Mouse (Mus musculus) layer of hippocampus, adult 8-10 months (tissue): ENCODE measurements at regions not wholly inside any gene's neighbourhood (a gene's known extent, or its start where the extent isn't known, plus 50 kb on each side); places are given as distances from the start of the nearest gene placed in this dataset.

ENCODE experiments used
- DNase-seq, 2 experiments: peaks; one replicate each; pipeline ENCODE4 v3.0.0; 2022; ENCODE audit warnings: low spot score in 2 of 2

DNA sequence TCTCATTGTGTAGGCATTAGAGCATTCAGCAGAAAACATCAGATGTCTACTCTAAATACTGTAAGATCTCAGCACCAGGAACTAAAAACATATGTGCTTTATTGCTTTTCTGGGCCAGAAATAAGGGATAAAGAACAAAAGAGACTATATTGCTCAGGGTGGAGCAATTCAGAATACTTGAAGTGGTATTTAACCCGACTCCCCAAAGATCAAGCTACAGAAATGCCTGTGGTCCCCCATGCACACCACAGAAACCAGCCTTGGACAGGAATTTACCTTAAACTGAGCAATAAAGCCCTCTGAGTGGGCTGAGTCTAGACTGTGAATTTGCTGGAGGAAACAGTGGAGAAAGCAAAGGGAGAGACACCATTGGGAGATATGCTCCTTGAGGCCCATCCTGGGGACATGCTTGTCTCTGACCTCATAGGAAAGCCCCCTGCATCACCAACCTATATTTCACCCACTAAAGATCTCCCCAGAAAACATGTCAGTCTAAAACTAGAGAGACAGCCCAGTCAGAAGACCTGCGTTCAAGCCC, 197.3 kb upstream of the 4930412O13Rik start:
- DNase-seq = no peak

DNA sequence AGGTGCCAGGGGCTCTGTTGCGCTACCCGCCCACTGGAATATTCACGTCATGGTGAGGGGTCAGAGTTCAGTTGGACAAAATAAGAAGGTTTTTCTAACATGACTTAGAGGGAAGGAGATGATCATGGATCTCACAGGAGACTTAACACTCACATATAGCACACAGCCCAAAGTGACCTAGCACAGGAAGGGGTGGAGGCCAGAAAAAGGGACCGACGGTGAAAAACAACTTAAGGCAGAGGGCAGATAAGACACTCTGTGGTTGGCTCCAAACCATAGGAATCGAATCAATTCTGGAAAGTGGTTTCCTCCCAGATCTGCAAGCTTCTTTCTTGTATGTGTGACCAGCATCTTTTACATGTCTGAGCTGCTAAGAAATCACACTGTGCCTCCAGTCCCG, 192.9 kb upstream of the 4930412O13Rik start:
- no peak for DNase-seq

DNA sequence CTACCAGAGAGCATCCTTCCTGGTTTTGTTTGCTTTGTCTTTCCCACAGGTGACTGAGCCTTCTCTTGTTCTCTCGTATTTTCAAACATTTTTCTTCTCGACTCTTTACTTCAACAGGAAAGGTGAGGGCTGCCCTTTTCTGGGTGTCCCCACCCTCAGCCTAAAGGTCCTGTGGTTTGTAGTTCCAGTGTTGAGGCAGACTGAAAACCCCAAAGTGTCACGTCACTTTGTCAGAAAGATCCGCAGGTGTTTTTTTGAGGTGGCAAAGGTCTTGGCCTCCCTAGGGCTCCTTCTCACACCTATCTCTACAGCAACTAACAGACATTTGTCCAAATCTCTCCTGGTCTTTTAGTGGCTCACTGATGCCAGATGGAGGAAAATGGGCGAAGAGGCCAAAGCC, 191.5 kb upstream of the 4930412O13Rik start:
- DNase-seq = no peak

DNA sequence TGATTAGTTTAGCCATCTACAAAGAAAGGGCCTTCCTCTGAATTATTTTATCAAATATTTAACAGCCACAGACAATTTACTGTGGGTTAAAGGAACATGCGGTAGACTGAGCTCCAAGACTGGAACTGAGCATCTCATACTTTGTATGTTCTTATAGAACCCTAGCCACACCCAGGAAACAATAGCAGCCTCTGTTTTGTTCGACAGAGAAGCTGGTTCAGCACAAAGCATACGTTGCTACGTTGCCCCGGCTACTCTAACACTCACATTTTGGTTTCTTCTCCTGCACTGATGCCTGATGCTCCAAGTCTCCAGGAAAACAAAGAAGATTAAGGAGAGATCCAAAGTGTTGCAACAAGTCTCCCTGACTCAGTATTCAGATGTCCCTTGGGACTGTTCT, 189.5 kb upstream of the 4930412O13Rik start:
- DNase-seq = no peak

DNA sequence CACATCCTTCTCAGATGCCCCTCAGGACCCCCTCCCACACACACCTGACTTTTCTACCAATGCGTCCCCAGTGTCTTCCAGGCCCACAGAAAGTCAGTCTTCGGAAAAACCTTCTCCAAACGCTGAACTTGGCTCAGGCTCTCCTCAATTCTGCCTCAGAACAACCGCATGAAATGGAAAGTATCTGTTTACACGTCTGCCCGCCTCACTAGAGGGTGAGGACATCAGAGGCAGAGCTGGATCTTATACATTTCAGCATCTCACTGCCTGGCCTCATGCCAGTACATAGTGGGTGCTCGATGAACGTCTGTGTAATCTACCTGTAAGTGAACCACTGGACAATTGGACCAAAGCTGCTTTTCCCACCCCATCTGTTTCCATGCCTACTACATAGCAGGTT, 189.1 kb upstream of the 4930412O13Rik start:
- no peak for DNase-seq

DNA sequence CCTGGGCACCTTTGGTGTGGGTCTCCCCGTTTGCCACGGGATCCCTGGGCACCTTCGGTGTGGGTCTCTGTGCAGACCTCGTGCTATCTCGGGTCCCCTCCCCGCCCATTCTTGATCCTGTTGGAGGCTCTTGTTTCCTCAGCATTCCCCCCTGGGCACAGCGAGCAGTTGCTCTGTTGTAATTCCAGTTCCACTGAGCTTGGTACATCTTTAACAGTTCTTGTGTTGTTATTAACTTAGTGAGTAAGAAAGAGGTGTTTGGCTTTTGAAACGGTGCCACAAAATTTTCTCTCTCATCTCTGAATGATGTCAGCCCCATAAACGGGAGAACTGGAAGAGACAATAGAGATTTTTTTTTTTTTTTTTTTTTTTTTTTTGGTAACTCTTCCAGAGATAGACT, 187.7 kb upstream of the 4930412O13Rik start:
- no peak for DNase-seq

DNA sequence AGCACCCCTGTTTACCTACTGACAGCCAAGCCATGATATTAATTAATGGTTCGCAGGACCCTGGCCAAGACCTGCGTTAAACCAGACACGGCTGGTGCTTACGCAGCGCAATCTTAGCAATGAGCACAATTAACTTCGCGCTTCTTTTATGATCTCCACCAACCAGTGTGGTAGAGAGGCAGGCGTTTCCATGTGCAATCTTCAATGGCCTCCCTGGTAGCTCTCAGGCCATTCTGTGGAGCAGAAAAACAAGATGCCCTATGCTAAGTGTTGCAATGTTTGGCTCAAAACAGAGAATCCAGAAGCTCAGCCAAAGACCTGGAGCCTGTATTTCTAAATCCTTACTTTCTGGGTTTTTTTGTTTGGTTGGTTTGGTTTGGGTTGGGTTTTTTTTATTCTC, 186.9 kb upstream of the 4930412O13Rik start:
- DNase-seq = no peak

DNA sequence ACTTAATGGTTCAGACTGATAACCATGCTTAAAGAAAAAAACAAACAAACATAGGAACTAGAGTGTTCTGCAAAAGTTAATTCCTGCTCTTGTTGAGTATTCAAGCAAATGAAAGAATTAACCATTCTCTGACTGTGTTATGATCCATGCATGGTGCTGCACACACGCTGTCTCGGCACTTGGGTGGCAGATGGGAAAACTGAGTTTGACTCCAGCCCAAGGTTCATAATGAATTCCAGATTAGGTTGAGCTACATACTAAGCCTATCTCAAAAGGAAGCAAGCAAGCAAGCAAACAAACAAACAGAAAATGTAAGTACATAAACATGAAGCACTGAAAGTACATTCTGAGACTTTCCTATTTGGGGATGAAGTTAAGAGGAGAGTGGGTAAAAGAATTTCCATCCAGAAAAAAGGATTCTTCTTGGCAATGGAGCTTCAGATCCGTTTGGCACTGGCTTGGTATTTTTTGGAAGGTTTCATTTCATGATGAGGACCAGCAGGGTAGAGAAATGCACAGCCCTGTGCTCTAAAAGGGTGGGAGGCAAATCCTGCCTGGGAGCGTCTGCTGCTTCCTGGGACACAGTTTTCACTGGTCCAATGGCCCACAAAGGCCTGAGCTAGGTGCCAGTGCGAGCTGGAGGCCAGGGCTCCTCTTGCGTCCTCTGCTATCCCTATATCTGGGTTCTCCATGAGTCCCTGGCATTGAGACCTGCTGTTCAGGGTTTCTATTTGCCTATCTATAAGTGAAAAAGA, 183.3 kb upstream of the 4930412O13Rik start:
- DNase-seq = no peak

DNA sequence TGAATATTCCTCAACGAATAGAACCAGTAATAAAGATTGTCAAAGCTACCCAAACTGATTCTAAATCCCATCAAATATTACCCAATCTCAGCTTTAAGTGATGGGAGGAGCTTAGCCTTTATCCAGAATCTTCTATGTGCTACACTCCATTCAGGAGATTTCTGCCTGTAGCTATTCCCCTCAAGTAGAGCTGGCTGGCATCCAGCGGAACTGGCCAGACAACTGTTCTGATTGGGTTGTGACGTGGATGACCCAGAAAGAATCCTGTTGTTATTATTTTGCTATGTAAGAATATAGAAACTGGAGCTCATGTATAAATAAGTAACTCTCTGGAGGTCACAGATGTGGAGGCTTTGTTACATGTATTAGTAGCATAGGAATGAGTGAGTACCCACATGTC, 176.8 kb upstream of the 4930412O13Rik start:
- DNase-seq = no peak

DNA sequence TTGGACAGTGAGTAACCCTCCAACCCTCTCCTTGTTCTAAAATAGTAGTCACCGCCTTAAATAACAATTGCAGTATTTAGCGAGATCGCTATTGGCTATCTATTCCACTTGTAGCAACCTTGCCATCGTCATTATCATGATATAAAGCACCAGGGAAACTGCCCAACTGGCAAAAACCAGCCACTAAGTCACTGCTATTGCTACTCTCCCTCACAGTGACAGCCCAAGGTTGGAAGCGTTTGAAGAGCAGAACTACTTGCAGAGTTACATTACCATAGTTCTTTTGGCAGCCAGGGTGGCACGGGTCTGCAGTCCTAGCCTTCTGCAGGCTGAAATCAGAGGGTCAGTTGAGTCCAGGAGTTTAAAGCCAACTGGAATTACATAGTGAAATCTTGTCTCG, 171.6 kb upstream of the 4930412O13Rik start:
- DNase-seq = no peak

DNA sequence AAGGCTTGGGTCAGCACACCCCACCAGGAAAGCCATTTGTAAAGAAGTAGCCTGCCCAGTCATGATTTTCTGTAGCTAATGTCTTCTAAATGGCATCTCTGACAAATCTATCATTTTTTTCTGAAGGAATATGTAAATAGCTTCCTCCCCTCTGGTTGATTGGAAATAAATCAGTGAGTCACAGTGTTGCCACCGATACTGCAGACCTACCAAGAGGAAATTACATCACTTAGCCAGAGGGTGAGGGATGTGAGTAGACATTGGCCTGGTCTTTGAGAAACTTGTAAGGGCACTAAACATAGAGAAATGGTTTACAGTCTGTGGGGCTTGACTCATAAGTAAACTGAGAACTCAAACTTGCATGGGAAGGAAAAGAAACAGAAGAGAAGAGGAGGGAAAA, 163.1 kb upstream of the 4930412O13Rik start:
- no peak for DNase-seq

DNA sequence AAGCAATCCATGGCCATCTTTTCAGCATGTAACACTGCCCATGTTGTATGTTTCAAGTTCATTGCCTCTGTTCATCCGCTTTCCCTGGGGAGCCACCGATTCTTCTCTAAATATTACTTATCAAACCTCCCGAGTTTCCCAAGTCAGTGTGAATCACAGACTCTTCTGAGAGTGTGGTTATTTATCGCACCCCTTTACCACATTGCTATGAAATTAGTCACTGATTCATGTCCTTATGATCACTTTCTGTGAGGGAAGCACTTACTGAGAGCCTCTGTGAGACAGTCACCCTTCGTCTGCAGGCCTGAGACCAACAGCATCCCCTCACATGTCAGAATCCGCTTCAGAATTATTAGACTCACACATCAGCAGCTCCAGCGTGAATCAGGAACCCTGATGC, 147.8 kb upstream of the 4930412O13Rik start:
- no peak for DNase-seq

DNA sequence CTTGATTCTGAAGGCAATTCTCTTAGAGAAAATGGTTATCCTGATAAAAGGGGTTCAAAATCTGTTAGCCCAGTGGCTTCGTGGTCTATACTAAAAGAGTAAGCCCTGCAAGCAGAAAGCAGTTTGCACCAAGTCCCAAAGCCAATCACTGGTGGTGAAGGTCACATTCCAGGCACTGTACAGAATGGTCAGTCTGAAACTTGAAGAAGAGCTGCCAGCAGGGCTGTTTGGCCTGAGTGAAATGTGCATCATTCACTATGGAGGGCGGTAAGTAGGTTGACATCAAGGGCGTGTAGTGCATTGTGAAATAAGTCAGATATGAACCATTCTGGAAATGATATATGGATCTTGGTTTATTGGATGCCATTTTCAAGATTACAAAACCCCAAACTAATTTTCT, 136.9 kb upstream of the 4930412O13Rik start:
- DNase-seq = no peak

DNA sequence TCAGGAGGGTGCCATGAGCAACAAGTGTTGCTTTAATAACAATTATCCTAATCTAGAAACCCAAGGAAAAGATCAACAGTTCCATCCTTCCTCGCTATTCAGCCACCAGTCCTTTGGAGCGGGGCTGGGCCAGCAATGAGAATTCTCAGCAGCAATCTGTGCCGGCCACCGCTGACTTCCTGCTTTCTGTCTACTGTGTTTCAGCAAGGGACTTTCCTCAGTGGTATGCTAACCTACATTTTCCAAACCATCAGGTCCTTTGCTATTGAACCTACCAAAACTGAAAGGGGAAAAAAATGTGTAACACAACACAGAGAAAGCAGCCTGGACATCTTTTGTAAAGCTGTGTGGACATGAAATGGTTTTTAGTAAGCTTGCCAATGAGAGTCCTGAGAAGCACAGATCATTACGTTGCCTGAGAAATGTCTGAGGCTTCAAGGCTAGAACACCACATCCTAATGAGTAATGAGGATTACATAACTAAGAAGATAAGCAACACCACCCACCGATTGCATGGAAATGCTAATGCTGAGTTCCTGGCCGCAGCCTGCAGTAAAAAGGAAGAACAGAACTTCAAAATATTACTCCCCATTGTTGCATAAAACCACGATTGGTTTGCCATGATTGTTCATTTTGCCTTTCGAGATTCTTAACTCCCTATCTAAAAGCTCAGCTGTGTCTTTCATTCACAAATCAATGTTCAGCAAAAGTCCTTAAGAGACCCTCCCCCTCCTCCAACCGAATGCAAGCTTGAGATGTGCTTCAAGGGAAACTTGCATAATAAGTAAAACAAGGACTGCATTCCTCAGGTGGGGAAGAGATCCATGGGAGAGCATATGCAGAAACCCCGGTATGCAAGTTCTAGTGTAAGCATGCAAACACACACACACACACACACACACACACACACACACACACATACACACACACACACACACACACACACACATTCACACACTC, 130.9 kb upstream of the 4930412O13Rik start:
- peak in 1 of 2 experiments; percentile 9 for DNase-seq

DNA sequence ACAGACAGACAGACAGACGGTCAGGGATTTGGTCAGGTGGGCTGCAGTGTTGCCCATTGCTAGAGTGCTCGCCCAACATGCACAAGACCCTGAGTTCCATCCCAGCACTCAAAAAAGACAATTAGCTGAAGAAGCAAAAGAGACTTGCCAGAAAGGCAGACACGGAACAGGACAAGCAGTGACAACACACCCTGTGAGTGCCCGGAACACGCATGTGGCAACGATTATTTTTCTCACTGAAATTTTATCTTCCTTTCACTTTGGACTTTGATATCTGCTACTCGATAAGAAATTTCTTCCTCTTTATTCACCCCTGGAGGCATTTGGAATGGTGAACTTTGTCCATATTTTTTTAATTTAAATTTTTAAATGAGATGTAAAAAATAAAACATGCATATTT, 127.4 kb upstream of the 4930412O13Rik start:
- DNase-seq = no peak

DNA sequence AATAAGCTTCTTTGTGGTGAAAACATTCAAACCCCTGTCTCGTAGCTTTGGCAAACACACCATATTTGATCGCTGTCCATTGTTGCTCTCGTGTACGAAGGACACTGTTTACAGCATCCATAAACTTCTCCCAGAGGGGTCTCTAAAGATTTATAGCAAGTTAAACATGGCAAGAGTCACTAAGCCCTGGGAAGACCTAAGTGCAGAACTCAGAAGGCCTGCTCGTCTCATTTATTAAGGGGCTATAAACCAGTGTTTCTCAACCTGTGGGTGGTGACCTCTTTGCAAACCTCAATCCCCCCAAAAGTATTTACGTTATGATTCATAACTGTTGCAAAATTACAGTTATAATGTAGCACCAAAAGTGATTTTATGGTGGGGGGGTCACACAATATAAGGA, 126.9 kb upstream of the 4930412O13Rik start:
- no peak for DNase-seq

DNA sequence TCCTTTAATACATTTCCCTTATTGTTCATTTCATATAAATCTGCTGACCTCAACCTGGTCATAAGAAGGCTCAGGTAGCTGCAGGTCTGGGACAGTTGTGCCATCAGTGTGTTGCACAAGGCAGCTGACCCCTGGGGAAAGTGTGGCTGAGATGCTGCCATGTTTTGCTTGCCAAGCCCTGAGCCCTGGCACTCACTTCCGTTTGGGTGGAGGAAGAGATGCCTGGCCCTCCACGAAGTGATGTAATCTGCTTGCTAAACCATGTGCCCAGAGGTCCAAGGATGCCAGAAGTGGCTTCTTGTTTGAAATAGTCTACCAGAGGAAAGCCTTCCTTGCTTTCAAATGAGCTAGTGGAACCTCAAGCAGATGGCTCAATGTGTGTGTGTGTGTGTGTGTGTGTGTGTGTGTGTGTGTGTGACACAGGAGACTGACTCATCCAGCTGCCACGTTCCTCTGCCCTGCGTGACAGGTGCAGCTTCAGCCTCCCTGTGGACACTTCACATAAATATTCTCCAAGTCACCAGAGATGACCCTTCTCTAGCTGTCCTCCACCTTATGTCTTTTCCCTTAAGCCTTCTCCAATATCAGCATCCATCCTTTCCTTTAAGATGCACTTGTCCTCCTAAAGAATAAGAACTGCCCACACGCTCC, 123.2 kb upstream of the 4930412O13Rik start:
- DNase-seq = no peak

DNA sequence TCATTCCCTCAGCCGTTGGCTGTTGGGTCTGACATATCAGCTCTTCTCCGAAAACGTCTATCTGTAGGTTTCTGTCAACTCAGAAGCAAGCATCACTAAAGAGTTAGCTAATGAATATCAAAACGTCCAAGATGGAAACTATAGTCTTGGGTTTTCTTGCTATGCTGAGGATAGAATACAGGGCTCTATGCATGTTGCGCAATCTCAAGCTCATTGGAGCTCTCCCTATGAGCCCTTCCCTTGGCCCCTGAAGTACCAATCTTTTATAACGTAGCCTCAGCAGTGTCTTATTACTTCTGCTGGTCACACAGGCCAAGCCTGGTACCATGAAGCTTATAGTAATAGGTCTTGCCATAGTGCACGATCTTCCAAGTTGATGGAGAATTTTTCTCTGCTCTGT, 122.1 kb upstream of the 4930412O13Rik start:
- no peak for DNase-seq

DNA sequence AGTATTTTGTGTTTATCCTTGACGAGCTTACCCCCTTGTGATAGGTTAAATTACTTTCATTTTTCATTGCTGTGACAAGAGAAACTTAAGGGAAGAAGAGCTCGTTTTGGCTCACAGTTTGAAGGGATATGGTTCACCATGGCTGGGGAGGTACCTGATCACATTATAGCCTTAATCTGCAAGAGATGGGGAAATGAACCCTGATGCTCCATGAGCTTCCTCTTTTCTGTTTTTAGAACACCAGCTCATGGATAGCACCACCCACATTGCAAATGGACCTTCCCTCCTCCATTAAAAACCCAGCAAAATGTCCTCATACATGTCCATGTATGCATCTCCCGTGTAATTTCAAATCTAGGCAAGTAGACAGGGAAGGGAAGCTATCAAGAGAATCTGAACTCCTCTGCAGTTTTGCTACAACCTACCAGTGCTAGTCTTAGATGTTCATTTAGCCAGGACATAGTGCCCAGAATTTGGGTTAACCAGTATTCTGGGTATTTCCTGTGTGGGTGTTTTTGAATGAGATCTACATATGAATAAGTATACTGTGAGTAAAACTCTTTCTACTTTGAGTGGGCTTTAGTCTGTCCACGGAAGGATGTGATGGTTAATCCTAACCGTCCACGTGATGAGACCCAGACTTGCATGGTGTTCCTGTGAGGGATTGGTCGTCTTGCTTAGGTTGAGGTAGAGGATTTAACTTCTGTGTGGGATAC, 121.5 kb upstream of the 4930412O13Rik start:
- no peak for DNase-seq

DNA sequence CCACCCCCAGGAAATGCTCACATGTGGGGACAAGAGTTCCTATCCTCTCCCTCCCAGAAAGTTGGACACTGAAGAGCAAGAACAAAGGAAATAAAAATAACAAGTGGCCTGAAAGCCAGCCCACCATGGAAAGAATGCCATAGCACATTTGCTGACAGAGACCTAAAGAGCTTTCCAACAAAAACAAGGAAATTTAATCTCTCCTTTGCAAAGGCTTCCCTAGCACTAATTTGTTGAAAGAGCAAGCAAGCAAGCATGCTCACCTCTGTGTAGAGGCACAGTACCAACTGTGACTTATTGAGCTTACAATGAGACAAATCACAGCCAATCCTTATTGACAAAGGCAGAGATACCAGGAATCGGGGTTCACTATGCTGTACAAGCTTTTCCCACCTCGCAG, 100.9 kb upstream of the 4930412O13Rik start:
- DNase-seq = no peak

DNA sequence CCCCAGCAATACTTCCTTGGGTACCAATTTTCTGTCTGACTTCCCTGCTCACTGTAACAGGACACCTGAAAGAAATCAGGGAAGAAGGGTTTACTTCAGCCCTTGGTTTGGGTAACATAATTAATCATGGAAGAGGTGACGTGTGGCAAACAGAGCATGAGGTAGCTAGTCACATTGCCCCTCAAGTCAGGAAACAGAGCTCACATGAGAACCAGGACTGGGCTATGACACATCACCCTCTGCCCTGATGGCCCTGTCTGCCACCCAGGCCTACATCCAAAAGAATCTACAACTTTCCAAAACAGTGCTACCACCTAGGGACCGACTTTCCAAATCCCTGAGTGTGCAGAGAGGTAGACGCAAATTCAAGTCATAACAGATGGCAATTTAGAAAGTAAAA, 98.4 kb upstream of the 4930412O13Rik start:
- DNase-seq = no peak
